8 mouse cellular contexts compared by ENCODE assay signal in the genomic region with DNA sequence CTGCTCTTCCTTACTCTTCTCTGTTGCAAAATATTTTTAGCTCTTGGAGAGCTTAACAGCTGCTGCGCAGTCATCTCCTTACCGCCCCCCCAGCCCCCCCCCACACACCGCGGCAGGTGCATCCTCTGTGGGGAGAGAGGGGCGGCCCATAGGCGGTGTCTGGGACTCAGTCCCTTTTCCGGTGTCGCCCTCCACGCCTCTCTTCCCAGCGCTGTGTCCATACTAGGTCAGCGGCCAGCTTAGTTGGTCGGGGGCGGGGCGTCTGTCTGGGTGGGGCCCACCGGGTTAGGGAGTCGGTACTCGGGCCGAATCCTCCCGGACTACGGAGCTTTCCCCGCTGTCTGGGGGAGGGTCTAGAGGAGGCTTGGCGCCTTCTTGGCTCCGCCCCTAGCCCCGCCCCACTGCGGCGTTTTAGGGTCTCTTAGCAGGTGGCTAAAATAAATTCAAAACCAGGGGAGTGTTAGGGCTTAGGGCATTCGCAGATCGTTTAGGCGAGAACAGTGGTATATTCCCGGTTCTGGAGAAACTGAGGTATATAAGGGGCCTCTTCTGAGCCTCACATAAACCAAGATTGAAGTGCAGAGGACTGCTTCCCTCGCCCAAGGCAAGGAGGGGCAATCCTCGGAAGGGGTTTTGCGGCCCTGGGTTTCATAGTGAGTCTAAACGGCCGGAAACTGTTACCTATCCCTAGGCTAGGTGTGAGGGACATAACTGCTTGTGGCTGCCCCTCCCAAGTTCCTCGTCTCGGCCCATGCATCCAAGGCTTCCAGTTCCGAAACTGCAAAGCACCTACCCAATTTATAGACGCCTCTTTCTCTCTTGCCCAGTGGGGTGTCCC. TPM values are rescaled to one million over a fixed set of nuclear protein-coding genes. Genes with fewer than 3 reads are reported as not detected.
DNase-seq lines count a peak whose midpoint lies in the region; ATAC-seq and TF ChIP-seq lines count a peak whose summit lies in the region.

No protein-coding gene starts in this region.

- 1% methylated on average over 38 of the region's 39 CpGs for WGBS in intestine, embryonic 15.5 days
- under 1% methylated on average over 38 of the region's 39 CpGs for WGBS in liver, postnatal 0 days (ENCODE audit: insufficient replicate concordance)
- under 1% methylated on average over 39 of the region's 39 CpGs for WGBS in neural tube, embryonic 13.5 days

- H3K27me3 ChIP-seq in intestine, embryonic 15.5 days (replicated peaks): peaks cover 33% of the 10 kb centered on the region
- H3K27me3 ChIP-seq in liver, postnatal 0 days (ENCODE audit: insufficient read depth, low read length): peaks cover 22% of the 10 kb centered on the region
- peaks cover 34% of the 10 kb centered on the region for H3K27me3 ChIP-seq in neural tube, embryonic 13.5 days

- DNase-seq in adrenal gland, adult (ENCODE audit: inconsistent age in 2 of 2, low spot score in 1 of 2): peak; percentile 76 to 84
- DNase-seq in adrenal gland, adult 8-10 months: no peak
- peak; percentile 60 to 66 for DNase-seq in cerebellum, postnatal 14 days
- DNase-seq in liver, postnatal 0 days: peak; percentile 80
- peak; percentile 98 for DNase-seq in thymus, postnatal 4 days

- H3K27ac ChIP-seq in intestine, embryonic 15.5 days: 0 out of 2 replicates have a peak overlapping the region, but pooled peaks have one; percentile 22
- H3K27ac ChIP-seq in liver, postnatal 0 days (ENCODE audit: low read depth): peak overlapping the region; percentile 93
- peak overlapping the region; percentile 81 for H3K27ac ChIP-seq in neural tube, embryonic 13.5 days (replicated peaks)

- no peak for TF ChIP-seq EP300 in liver, postnatal 0 days (IDR thresholded peaks at IDR 0.05; ENCODE audit: low read depth)

- H3K9me3 ChIP-seq in intestine, embryonic 15.5 days: no peaks in the 10 kb centered on the region
- no peaks in the 10 kb centered on the region for H3K9me3 ChIP-seq in liver, postnatal 0 days (ENCODE audit: low read length)
- H3K9me3 ChIP-seq in neural tube, embryonic 13.5 days: no peaks in the 10 kb centered on the region

- peak overlapping the region; percentile 65 for H3K4me3 ChIP-seq in intestine, embryonic 15.5 days (replicated peaks)
- H3K4me3 ChIP-seq in liver, postnatal 0 days (ENCODE audit: low read depth, low read length): peak overlapping the region; percentile 63
- peak overlapping the region; percentile 63 for H3K4me3 ChIP-seq in neural tube, embryonic 13.5 days

- H3K4me1 ChIP-seq in intestine, embryonic 15.5 days (replicated peaks): peaks cover 39% of the 10 kb centered on the region
- peaks cover 33% of the 10 kb centered on the region for H3K4me1 ChIP-seq in liver, postnatal 0 days (ENCODE audit: insufficient read depth)
- H3K4me1 ChIP-seq in neural tube, embryonic 13.5 days (replicated peaks): peaks cover 49% of the 10 kb centered on the region

- H3K4me2 ChIP-seq in intestine, embryonic 15.5 days (replicated peaks): peak overlapping the region; percentile 98
- H3K4me2 ChIP-seq in liver, postnatal 0 days (ENCODE audit: low read depth, low read length): peak overlapping the region; percentile 94
- peak overlapping the region; percentile 98 for H3K4me2 ChIP-seq in neural tube, embryonic 13.5 days

- no peak for TF ChIP-seq CTCF in liver, postnatal 0 days (IDR thresholded peaks at IDR 0.05; ENCODE audit: low read depth)

- ATAC-seq in granulocyte monocyte progenitor cell, adult 5-6 weeks (replicated peaks; ENCODE audit: poor library complexity, severe bottlenecking): peak; percentile 30
- peak; percentile 67 for ATAC-seq in intestine, embryonic 15.5 days
- ATAC-seq in liver, postnatal 0 days: peak; percentile 23
- ATAC-seq in neural tube, embryonic 13.5 days (ENCODE audit: low read depth): peak; percentile 60

- H3K36me3 ChIP-seq in intestine, embryonic 15.5 days: no peaks in the 10 kb centered on the region
- peaks cover 6% of the 10 kb centered on the region; the same call in 1 of the 2 replicates for H3K36me3 ChIP-seq in liver, postnatal 0 days (replicated peaks; ENCODE audit: insufficient read depth, low read length)
- H3K36me3 ChIP-seq in neural tube, embryonic 13.5 days: no peaks in the 10 kb centered on the region

- peak overlapping the region; percentile 60 for H3K9ac ChIP-seq in intestine, embryonic 15.5 days
- H3K9ac ChIP-seq in liver, postnatal 0 days (replicated peaks): peak overlapping the region; percentile 69
- peak overlapping the region; percentile 83 for H3K9ac ChIP-seq in neural tube, embryonic 13.5 days

RNA-seq across cellular contexts. Expression of a gene that starts 0.5 kb away (rescaled TPM):
- 10 to 100 TPM; 31.5 to 52.2 (median 34.5) TPM for total RNA-seq in adrenal gland, adult 8-10 months (2022)
- 279 and 345 TPM in 2 replicates for total RNA-seq in granulocyte monocyte progenitor cell, adult 5-6 weeks (2014; fragmentation: Nextera tagmentation)
- total RNA-seq in granulocyte monocyte progenitor cell, adult 5-6 weeks (2017): 308 and 310 TPM in 2 replicates
- 36.9 and 48.6 TPM in 2 replicates for polyA plus RNA-seq in intestine, embryonic 15.5 days (2015; fragmentation: Nextera tagmentation; extraction: Ambion mirVana)
- 90.7 and 93.5 TPM in 2 replicates for polyA plus RNA-seq in liver, postnatal 0 days (2015; fragmentation: Nextera tagmentation; extraction: Ambion mirVana)
- 44.1 and 49.9 TPM in 2 replicates for polyA plus RNA-seq in neural tube, embryonic 13.5 days (2015; fragmentation: Nextera tagmentation; extraction: Ambion mirVana)

RNA-seq across cellular contexts. Expression of a gene that starts 14.5 kb away (rescaled TPM):
- total RNA-seq in adrenal gland, adult 8-10 months (2022): 100 to 1,000 TPM in 2 of 4 experiments, 10 to 100 TPM in 2; 47.6 to 119 (median 92.8) TPM
- 0.92 and 6.9 TPM in 2 replicates for total RNA-seq in granulocyte monocyte progenitor cell, adult 5-6 weeks (2014; fragmentation: Nextera tagmentation)
- 0.41 TPM in 1 of 2 replicates, not detected in the other for total RNA-seq in granulocyte monocyte progenitor cell, adult 5-6 weeks (2017)
- 6.1 and 6.3 TPM in 2 replicates for polyA plus RNA-seq in intestine, embryonic 15.5 days (2015; fragmentation: Nextera tagmentation; extraction: Ambion mirVana)
- polyA plus RNA-seq in liver, postnatal 0 days (2015; fragmentation: Nextera tagmentation; extraction: Ambion mirVana): 2.5 and 8.9 TPM in 2 replicates
- polyA plus RNA-seq in neural tube, embryonic 13.5 days (2015; fragmentation: Nextera tagmentation; extraction: Ambion mirVana): 5.7 and 6.3 TPM in 2 replicates

RNA-seq across cellular contexts. Expression of a gene that starts 19.9 kb away (rescaled TPM):
- 10 to 100 TPM in 3 of 4 experiments, 1 to 10 TPM in 1; 8.8 to 12.5 (median 11.5) TPM for total RNA-seq in adrenal gland, adult 8-10 months (2022)
- total RNA-seq in granulocyte monocyte progenitor cell, adult 5-6 weeks (2014; fragmentation: Nextera tagmentation): not detected in 2 replicates
- not detected in 2 replicates for total RNA-seq in granulocyte monocyte progenitor cell, adult 5-6 weeks (2017)
- 1.1 and 2.0 TPM in 2 replicates for polyA plus RNA-seq in intestine, embryonic 15.5 days (2015; fragmentation: Nextera tagmentation; extraction: Ambion mirVana)
- polyA plus RNA-seq in liver, postnatal 0 days (2015; fragmentation: Nextera tagmentation; extraction: Ambion mirVana): 0.96 and 0.97 TPM in 2 replicates
- polyA plus RNA-seq in neural tube, embryonic 13.5 days (2015; fragmentation: Nextera tagmentation; extraction: Ambion mirVana): 24.0 and 28.9 TPM in 2 replicates

RNA-seq across cellular contexts. Expression of a gene that starts 35.2 kb away (rescaled TPM):
- total RNA-seq in adrenal gland, adult 8-10 months (2022): 100 to 1,000 TPM; 193 to 274 (median 215) TPM
- total RNA-seq in granulocyte monocyte progenitor cell, adult 5-6 weeks (2014; fragmentation: Nextera tagmentation): 286 and 301 TPM in 2 replicates
- 187 and 209 TPM in 2 replicates for total RNA-seq in granulocyte monocyte progenitor cell, adult 5-6 weeks (2017)
- 118 and 129 TPM in 2 replicates for polyA plus RNA-seq in intestine, embryonic 15.5 days (2015; fragmentation: Nextera tagmentation; extraction: Ambion mirVana)
- 34.6 and 35.7 TPM in 2 replicates for polyA plus RNA-seq in liver, postnatal 0 days (2015; fragmentation: Nextera tagmentation; extraction: Ambion mirVana)
- 107 and 119 TPM in 2 replicates for polyA plus RNA-seq in neural tube, embryonic 13.5 days (2015; fragmentation: Nextera tagmentation; extraction: Ambion mirVana)

RNA-seq across cellular contexts. Expression of a gene that starts 57.7 kb away (rescaled TPM):
- 10 to 100 TPM; 40.6 to 81.6 (median 61.5) TPM for total RNA-seq in adrenal gland, adult 8-10 months (2022)
- 50.7 and 54.7 TPM in 2 replicates for total RNA-seq in granulocyte monocyte progenitor cell, adult 5-6 weeks (2014; fragmentation: Nextera tagmentation)
- total RNA-seq in granulocyte monocyte progenitor cell, adult 5-6 weeks (2017): 26.1 and 30.6 TPM in 2 replicates
- polyA plus RNA-seq in intestine, embryonic 15.5 days (2015; fragmentation: Nextera tagmentation; extraction: Ambion mirVana): 8.8 and 11.0 TPM in 2 replicates
- polyA plus RNA-seq in liver, postnatal 0 days (2015; fragmentation: Nextera tagmentation; extraction: Ambion mirVana): 5.6 and 5.7 TPM in 2 replicates
- 13.5 and 17.0 TPM in 2 replicates for polyA plus RNA-seq in neural tube, embryonic 13.5 days (2015; fragmentation: Nextera tagmentation; extraction: Ambion mirVana)

Comparison
In these comparisons a context has a peak if more than half of its experiments do, and no peak if none do; other contexts are left out.
1. H3K27ac ChIP-seq: peak in every context shown above with its lines; median percentile 93 in liver, postnatal 0 days; 81 in neural tube, embryonic 13.5 days; 22 in intestine, embryonic 15.5 days.